In the genomic region with DNA sequence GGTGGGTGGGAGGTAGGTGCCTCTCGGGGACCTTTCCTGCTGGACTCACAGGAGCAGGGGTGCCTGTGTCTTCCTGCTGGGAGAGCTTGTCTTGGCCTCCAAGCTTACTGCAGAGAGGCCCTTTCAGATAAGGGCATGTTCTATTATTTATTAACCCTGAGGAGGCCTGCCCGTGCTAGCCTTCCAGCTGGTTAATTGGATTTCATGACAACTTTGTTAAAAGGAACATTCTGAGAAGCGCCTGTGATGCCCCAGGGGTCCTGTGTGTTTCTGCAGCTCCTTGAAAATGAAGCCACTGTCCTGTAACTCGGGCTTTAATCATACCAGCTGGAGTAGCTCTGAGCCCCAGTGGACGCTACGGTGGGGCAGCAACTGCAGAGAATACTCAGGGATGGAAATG, we compare ENCODE assay signal across 11 mouse cellular contexts. TPM values are rescaled to one million over a fixed set of nuclear protein-coding genes. Genes with fewer than 3 reads are reported as not detected.
DNase-seq lines count a peak whose midpoint lies in the region; ATAC-seq lines count a peak whose summit lies in the region.
"Had no signal": no experiment of that assay in that cellular context is flagged by ENCODE, and none has a peak within 500 bp of the region (broad histone marks: within the 10 kb centered on the region; RNA-seq: fewer than 3 reads in every experiment).

No protein-coding gene starts in this region.

- peaks cover 48% of the 10 kb centered on the region for H3K27me3 ChIP-seq in forebrain, embryonic 12.5 days
- no peaks in the 10 kb centered on the region for H3K27me3 ChIP-seq in forebrain, embryonic 15.5 days
- H3K27me3 ChIP-seq in hindbrain, embryonic 12.5 days = peaks cover 15% of the 10 kb centered on the region
- peaks cover 15% of the 10 kb centered on the region for H3K27me3 ChIP-seq in neural tube, embryonic 13.5 days

- peak overlapping the region; percentile 67 for H3K27ac ChIP-seq in forebrain, embryonic 12.5 days
- no peak overlapping the region for H3K27ac ChIP-seq in forebrain, embryonic 15.5 days (replicated peaks)
- H3K27ac ChIP-seq in hindbrain, embryonic 12.5 days = peak overlapping the region; percentile 76
- peak overlapping the region; percentile 43 for H3K27ac ChIP-seq in neural tube, embryonic 13.5 days (replicated peaks)

- no peaks in the 10 kb centered on the region for H3K9me3 ChIP-seq in forebrain, embryonic 12.5 days
- H3K9me3 ChIP-seq in forebrain, embryonic 15.5 days = no peaks in the 10 kb centered on the region
- H3K9me3 ChIP-seq in hindbrain, embryonic 12.5 days (replicated peaks) = no peaks in the 10 kb centered on the region
- H3K9me3 ChIP-seq in neural tube, embryonic 13.5 days = no peaks in the 10 kb centered on the region

- H3K4me3 ChIP-seq in forebrain, embryonic 12.5 days (replicated peaks) = no peak overlapping the region
- H3K4me3 ChIP-seq in forebrain, embryonic 15.5 days = no peak overlapping the region
- H3K4me3 ChIP-seq in hindbrain, embryonic 12.5 days = no peak overlapping the region
- H3K4me3 ChIP-seq in neural tube, embryonic 13.5 days = no peak overlapping the region
- H3K4me3 ChIP-seq: myocyte had no signal

- H3K4me1 ChIP-seq in forebrain, embryonic 12.5 days = peaks cover 53% of the 10 kb centered on the region
- H3K4me1 ChIP-seq in forebrain, embryonic 15.5 days = peaks cover 32% of the 10 kb centered on the region
- peaks cover 54% of the 10 kb centered on the region for H3K4me1 ChIP-seq in hindbrain, embryonic 12.5 days
- H3K4me1 ChIP-seq in neural tube, embryonic 13.5 days (replicated peaks) = peaks cover 47% of the 10 kb centered on the region

- peak overlapping the region; percentile 6; the same call in 1 of the 2 replicates for H3K4me2 ChIP-seq in forebrain, embryonic 12.5 days
- H3K4me2 ChIP-seq in forebrain, embryonic 15.5 days (replicated peaks) = no peak overlapping the region
- no peak overlapping the region for H3K4me2 ChIP-seq in hindbrain, embryonic 12.5 days (replicated peaks)
- no peak overlapping the region for H3K4me2 ChIP-seq in neural tube, embryonic 13.5 days

- no peaks in the 10 kb centered on the region for H3K36me3 ChIP-seq in forebrain, embryonic 12.5 days (replicated peaks)
- H3K36me3 ChIP-seq in forebrain, embryonic 15.5 days = no peaks in the 10 kb centered on the region
- H3K36me3 ChIP-seq in hindbrain, embryonic 12.5 days = no peaks in the 10 kb centered on the region
- no peaks in the 10 kb centered on the region for H3K36me3 ChIP-seq in neural tube, embryonic 13.5 days

- peak; percentile 48 for DNase-seq in kidney, postnatal 14 days
- no peak for DNase-seq in left cerebral cortex, postnatal 25 days (ENCODE audit: low spot score in 2 of 2)
- DNase-seq in right cerebral cortex, postnatal 14 days = no peak
- DNase-seq: B cell, adult 2 months; heart, postnatal 4 days had no signal

- intact Hi-C loops in left cerebral cortex, postnatal 25 days (cut with DNase I) = no loop called here

- H3K9ac ChIP-seq in forebrain, embryonic 12.5 days = no peak overlapping the region
- H3K9ac ChIP-seq in forebrain, embryonic 15.5 days (replicated peaks) = no peak overlapping the region
- peak overlapping the region; percentile 32; the same call in 1 of the 2 replicates for H3K9ac ChIP-seq in hindbrain, embryonic 12.5 days
- H3K9ac ChIP-seq in neural tube, embryonic 13.5 days = no peak overlapping the region

- WGBS in forebrain, embryonic 12.5 days = 2% methylated on average over 6 of the region's 6 CpGs
- WGBS in forebrain, embryonic 15.5 days = 5% methylated on average over 6 of the region's 6 CpGs
- 11% methylated on average over 6 of the region's 6 CpGs for WGBS in hindbrain, embryonic 12.5 days
- WGBS in neural tube, embryonic 13.5 days = 5% methylated on average over 6 of the region's 6 CpGs

- no peak for ATAC-seq in forebrain, embryonic 12.5 days (ENCODE audit: low FRiP score)
- no peak for ATAC-seq in forebrain, embryonic 15.5 days (replicated peaks)
- no peak for ATAC-seq in hindbrain, embryonic 12.5 days (ENCODE audit: low FRiP score)
- ATAC-seq in neural tube, embryonic 13.5 days (ENCODE audit: low read depth) = no peak
- no peak for ATAC-seq in monocyte, adult 5-6 weeks (replicated peaks; ENCODE audit: insufficient number of reproducible peaks, low FRiP score, low TSS enrichment, poor library complexity, severe bottlenecking)

RNA-seq across cellular contexts. Expression of a gene that starts 25.1 kb away (rescaled TPM):
- polyA plus RNA-seq in forebrain, embryonic 12.5 days (2016; fragmentation: Nextera tagmentation; extraction: Ambion mirVana) = 24.5 and 25.8 TPM in 2 replicates
- 35.8 and 36.8 TPM in 2 replicates for polyA plus RNA-seq in forebrain, embryonic 15.5 days (2015; fragmentation: Nextera tagmentation; extraction: Ambion mirVana)
- 40.9 and 49.9 TPM in 2 replicates for polyA plus RNA-seq in hindbrain, embryonic 12.5 days (2016; fragmentation: Nextera tagmentation; extraction: Ambion mirVana)
- 27.8 and 30.3 TPM in 2 replicates for polyA plus RNA-seq in neural tube, embryonic 13.5 days (2015; fragmentation: Nextera tagmentation; extraction: Ambion mirVana)
- 10 to 100 TPM; 14.4 to 17.9 TPM for total RNA-seq in left cerebral cortex, postnatal 25 days (2021)
- total RNA-seq in monocyte, adult 5-6 weeks (2017) = not detected in 3 replicates

RNA-seq across cellular contexts. Expression of a gene that starts 59.4 kb away (rescaled TPM):
- 4.4 and 7.6 TPM in 2 replicates for polyA plus RNA-seq in forebrain, embryonic 12.5 days (2016; fragmentation: Nextera tagmentation; extraction: Ambion mirVana)
- 2.0 and 2.7 TPM in 2 replicates for polyA plus RNA-seq in forebrain, embryonic 15.5 days (2015; fragmentation: Nextera tagmentation; extraction: Ambion mirVana)
- 5.9 and 7.8 TPM in 2 replicates for polyA plus RNA-seq in hindbrain, embryonic 12.5 days (2016; fragmentation: Nextera tagmentation; extraction: Ambion mirVana)
- 4.4 and 4.6 TPM in 2 replicates for polyA plus RNA-seq in neural tube, embryonic 13.5 days (2015; fragmentation: Nextera tagmentation; extraction: Ambion mirVana)
- 1 to 10 TPM; 1.2 to 2.2 TPM for total RNA-seq in left cerebral cortex, postnatal 25 days (2021)
- total RNA-seq in monocyte, adult 5-6 weeks (2017) = 0.85 to 3.6 TPM (median 1.7 TPM) in 3 replicates
